Mouse (Mus musculus) bone marrow macrophage, adult 2 months (primary cell): ENCODE measurements around the gene G0s2.

Experiments
- CTCF ChIP-seq: IDR thresholded peaks from 2 replicates; pipeline ENCODE4 v1.5.1; 2012; ENCODE audit warnings: low read depth, mild to moderate bottlenecking, low read length, moderate library complexity
- POLR2A ChIP-seq: IDR thresholded peaks from 2 replicates; pipeline ENCODE4 v1.6.1; 2012; ENCODE audit warnings: mild to moderate bottlenecking, low read depth, low read length, borderline replicate concordance

GRCm38 (mm10) chr1:193230935-193231334 lies 42.1 kb downstream of the G0s2 start:
- no peak for TF ChIP-seq CTCF
- TF ChIP-seq POLR2A: no peak
